Mouse (Mus musculus): ENCODE measurements around the gene Zfp622. TPM values are rescaled to one million over a fixed set of nuclear protein-coding genes. Genes with fewer than 3 reads are reported as not detected.
A peak's percentile ranks its signal among the peaks of the same experiment; 100 is the strongest.
"Not testable (repeated sequence)": the region's sequence is repeated elsewhere in the genome, so short reads cannot be mapped to it uniquely, and the experiment has no call there.

The Zfp622 gene
- total RNA-seq, 2 experiments from 2014 or later: 53.3 to 111 TPM

GRCm38 (mm10) chr15:25966220-25966774, 17.9 kb upstream of the Zfp622 start:
- ATAC-seq (replicated peaks; ENCODE audit: poor library complexity): peak; percentile 87

DNA sequence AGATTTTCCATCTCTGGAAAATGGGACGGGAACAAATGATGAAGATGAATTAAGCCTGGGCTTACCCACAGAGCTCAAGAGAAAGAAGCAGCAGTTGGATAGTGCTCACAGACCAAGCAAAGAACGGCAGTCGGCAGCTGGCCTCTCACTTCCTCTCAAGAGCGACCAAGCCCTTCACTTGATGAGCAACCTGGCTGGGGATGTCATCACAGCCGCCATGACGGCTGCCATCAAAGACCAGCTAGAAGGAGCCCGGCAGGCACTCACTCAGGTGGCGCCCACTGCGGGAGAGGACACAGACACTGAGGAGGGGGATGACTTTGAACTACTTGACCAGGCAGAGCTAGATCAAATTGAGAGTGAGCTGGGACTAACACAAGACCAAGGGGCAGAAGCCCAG, 12.6 kb upstream of the Zfp622 start:
- peak; percentile 26 for ATAC-seq (replicated peaks; ENCODE audit: poor library complexity)

DNA sequence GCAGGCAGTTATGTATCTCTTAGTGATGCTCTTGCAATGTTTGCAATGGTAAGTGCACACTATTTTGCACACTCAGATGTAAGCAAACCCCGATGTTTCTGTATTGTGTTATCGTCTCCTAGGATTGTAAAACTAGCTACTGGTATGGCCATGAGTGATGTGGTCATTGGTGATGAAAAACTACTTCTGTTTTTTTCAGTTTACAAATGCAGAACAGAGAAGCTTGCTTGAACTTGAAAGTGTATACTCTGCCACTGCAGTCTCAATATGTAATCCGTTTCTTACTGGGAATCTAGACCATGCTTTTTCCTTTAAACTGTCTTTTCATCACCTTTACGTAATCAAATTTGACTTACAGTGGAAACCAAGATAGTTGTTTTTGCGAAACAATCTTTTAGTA, 11.4 kb upstream of the Zfp622 start:
- ATAC-seq (replicated peaks; ENCODE audit: poor library complexity): peak; percentile 86

GRCm38 (mm10) chr15:25974352-25974751, 9.8 kb upstream of the Zfp622 start:
- ATAC-seq (replicated peaks; ENCODE audit: poor library complexity): no peak

GRCm38 (mm10) chr15:25975810-25976209, 8.4 kb upstream of the Zfp622 start:
- ATAC-seq (replicated peaks; ENCODE audit: poor library complexity): no peak

- ATAC-seq (replicated peaks; ENCODE audit: poor library complexity): not testable (repeated sequence)
Measured at GRCm38 (mm10) chr15:25983614-25984013, 552 bp upstream of the Zfp622 start.

DNA sequence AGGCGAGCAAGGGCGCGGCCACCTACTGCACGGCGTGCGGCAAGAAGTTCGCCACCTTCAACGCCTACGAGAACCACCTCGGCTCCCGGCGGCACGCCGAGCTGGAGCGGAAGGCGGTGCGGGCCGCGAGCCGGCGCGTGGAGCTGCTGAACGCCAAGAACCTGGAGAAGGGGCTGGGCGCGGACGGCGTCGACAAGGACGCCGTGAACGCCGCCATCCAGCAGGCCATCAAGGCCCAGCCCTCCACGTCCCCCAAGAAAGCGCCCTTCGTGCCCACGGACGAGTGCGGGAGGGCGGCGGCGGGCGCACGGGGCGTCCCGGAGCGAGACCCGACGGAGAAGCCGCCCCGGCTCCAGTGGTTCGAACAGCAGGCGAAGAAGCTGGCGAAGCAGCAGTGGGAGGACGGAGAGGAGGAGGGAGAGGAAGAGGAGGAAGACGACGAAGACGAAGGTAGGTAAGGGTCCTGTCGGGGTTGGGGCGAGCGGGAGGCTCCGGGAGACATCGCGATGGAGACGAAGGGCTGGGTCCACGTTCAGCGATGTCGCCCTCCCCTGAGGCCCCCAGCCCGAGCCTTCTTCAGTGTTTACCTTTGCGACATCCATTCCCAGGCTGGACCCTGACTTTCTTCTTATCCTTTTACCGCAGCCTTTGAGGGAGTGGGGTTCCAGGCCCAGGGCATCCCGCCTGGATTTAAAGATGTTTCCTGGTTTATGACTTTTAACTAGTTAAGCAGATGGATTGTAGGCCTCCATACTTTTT, 747 bp downstream of the Zfp622 start:
- 0 out of 2 replicates have a peak, but pooled peaks have one; percentile 2 for ATAC-seq (replicated peaks; ENCODE audit: poor library complexity)

DNA sequence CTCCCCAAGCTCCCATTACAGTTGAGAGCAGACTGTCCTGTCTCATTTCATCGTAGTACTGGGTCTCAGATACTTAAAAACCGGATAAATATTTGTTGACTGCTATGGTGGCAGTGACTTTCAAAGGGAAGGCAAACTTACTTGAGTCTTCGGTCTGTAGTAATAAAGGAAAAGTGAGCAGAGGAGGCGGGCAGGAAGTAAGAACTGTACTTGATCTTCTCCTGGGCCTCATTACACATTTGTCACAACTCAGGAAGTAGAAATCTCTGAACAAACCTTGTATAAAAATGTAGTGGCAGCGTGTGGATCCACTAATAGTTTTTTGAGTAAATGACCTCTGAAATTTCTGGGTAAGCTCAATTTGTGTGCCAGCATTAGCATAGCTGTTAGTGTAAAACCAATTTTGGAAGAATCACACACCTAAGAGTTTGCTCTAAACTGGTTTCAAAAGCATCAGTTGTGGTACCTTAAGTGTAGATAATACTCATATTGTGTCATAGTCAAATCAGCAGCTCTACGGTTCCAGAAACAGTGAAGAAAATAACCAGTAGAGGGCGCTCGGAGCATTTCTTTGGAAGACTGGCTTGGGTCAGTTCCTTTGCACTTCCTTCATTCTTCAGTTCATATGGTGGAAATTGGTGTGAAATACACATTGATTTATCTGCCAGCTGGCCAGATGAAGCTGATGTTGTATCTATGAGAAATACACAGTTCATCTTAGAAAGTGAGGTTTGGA, 9.0 kb downstream of the Zfp622 start:
- peak; percentile 87 for ATAC-seq (replicated peaks; ENCODE audit: poor library complexity)

GRCm38 (mm10) chr15:25995521-25995920, 11.4 kb downstream of the Zfp622 start:
- peak; percentile 64 for ATAC-seq (replicated peaks; ENCODE audit: poor library complexity)

- not testable (repeated sequence) for ATAC-seq (replicated peaks; ENCODE audit: poor library complexity)
Measured at GRCm38 (mm10) chr15:25999545-25999944, 15.4 kb downstream of the Zfp622 start.

- no peak for ATAC-seq (replicated peaks; ENCODE audit: poor library complexity)
Measured at GRCm38 (mm10) chr15:26008621-26009020, 24.5 kb downstream of the Zfp622 start.

DNA sequence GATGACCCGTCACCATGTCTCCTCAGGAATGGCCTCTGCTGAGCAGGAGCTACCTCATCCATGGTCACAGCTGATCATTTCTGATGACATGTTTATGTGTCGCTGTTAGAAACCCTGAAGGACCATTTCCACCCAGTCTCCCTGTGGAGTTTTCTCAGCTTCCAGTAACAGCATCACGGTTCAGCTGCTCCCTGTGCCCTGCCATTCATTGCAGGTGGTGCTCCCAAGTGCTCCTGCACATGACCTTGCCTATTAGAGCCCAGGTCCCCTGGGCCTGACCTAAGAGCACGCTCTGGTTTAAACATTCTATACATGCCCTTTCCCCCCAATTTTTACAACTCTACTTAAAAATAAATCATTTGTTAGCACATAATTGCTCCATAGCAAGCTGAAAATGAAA, 28.7 kb downstream of the Zfp622 start:
- ATAC-seq (replicated peaks; ENCODE audit: poor library complexity): no peak

DNA sequence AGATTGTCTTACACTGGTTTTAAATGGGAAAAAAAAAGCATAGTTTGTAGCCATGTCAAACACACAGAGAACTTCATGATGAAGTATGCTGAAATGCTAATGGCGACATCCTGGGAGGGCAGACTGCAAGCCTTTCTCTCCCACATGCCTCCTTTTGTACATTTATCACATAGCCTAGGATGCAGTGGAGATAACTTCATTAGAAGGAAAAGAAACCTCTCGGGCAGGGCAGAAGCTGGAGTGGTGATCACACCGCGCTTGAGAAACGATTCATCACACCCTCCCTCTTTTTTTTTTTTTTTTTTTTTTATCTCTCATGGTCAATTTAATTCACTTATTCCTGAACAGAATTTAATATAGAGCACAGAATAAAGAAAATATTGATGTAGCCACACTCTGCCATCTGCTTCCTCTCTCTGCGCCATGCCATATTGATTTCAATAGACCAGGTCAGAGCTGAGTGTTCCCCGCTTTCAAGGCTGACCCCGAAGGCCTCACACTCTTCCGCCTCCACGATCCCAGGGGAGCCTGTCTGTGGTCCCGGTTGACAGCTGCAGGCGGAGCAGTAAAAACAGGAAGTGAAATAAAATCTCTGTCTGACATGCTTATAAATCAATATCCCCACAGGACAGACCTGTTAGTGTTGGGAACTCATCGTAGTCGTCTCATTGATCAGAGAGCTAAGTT, 32.0 kb downstream of the Zfp622 start:
- ATAC-seq (replicated peaks; ENCODE audit: poor library complexity): peak; percentile 79

DNA sequence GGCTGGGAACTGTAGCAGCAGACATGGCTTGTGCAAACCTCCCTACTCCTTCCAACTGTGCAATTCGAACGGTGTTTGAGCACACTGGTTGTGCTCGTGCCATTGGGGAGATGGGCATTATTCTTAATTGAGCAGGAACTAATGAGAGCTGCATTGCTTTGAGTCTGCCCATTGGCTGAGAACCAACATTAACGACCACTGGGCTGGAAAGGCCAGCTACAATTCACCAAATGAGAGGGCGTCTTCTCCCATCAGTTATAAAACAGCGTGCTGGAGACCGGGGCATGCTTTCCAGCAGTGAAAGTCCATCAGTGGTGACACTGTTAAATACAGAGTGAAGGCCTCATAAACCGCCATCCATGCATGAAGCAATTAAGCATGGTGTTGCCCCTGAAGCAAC, 37.6 kb downstream of the Zfp622 start:
- no peak for ATAC-seq (replicated peaks; ENCODE audit: poor library complexity)

- ATAC-seq (replicated peaks; ENCODE audit: poor library complexity): no peak
Measured at GRCm38 (mm10) chr15:26022636-26023035, 38.5 kb downstream of the Zfp622 start.

GRCm38 (mm10) chr15:26031692-26032091, 47.5 kb downstream of the Zfp622 start:
- ATAC-seq (replicated peaks; ENCODE audit: poor library complexity): no peak

- no peak for ATAC-seq (replicated peaks; ENCODE audit: poor library complexity)
Measured at GRCm38 (mm10) chr15:26040567-26040966, 56.4 kb downstream of the Zfp622 start.

- no peak for ATAC-seq (replicated peaks; ENCODE audit: poor library complexity)
Measured at GRCm38 (mm10) chr15:26041196-26041947, 57.2 kb downstream of the Zfp622 start.

Measured in megakaryocyte progenitor cell, adult 5-6 weeks (primary cell).